Mouse (Mus musculus) midbrain, embryonic 14.5 days (tissue): ENCODE data around the gene Elovl5. TPM values are rescaled to one million over a fixed set of nuclear protein-coding genes. Genes with fewer than 3 reads are reported as not detected.
A peak's percentile ranks its signal among the peaks of the same experiment; 100 is the strongest.

Experiments
- ATAC-seq: fragments of 200-750 bp; cut with Nextera tagmentation; 2 replicates; pipeline ENCODE4 v1.8.0; 2017; ENCODE audit warnings: moderate number of reproducible peaks, moderate library complexity; ENCODE audit not compliant: low FRiP score, low TSS enrichment
- DNase-seq: peaks from one replicate; pipeline ENCODE4 v3.0.0-alpha.2; 2015
- H3K27ac ChIP-seq: fragments of 300-500 bp; sonication (generic); replicated peaks from 2 replicates; pipeline ENCODE4 v1.5.1; 2014; ENCODE audit warnings: mild to moderate bottlenecking, low read depth, low read length, moderate library complexity
- H3K27me3 ChIP-seq: fragments of 300-500 bp; sonication (generic); 2 replicates; pipeline ENCODE4 v1.6.1; 2014; ENCODE audit warnings: low read length, control low read depth, mixed read lengths; ENCODE audit not compliant: control insufficient read depth, insufficient read depth
- H3K36me3 ChIP-seq: fragments of 300-500 bp; sonication (generic); 2 replicates; pipeline ENCODE4 v1.6.1; 2014; ENCODE audit warnings: low read length, control low read depth; ENCODE audit not compliant: control insufficient read depth, insufficient read depth
- H3K4me1 ChIP-seq: fragments of 300-500 bp; sonication (generic); 2 replicates; pipeline ENCODE4 v1.6.1; 2014; ENCODE audit warnings: mild to moderate bottlenecking, antibody characterized with exemption, low read length, control low read depth; ENCODE audit not compliant: control insufficient read depth, insufficient read depth
- H3K4me2 ChIP-seq: fragments of 300-500 bp; sonication (generic); 2 replicates; pipeline ENCODE4 v1.6.1; 2014; ENCODE audit warnings: mild to moderate bottlenecking, low read length, moderate library complexity
- H3K4me3 ChIP-seq: fragments of 300-500 bp; sonication (generic); replicated peaks from 2 replicates; pipeline ENCODE4 v1.5.1; 2014; ENCODE audit warnings: low read depth, low read length
- H3K9ac ChIP-seq: fragments of 300-500 bp; sonication (generic); replicated peaks from 2 replicates; pipeline ENCODE4 v1.6.1; 2014; ENCODE audit warnings: mild to moderate bottlenecking, low read length, moderate library complexity
- H3K9me3 ChIP-seq: fragments of 300-500 bp; sonication (generic); 2 replicates; pipeline ENCODE4 v1.6.1; 2016; ENCODE audit warnings: low read length, control low read depth, mixed read lengths; ENCODE audit not compliant: control insufficient read depth
- WGBS: fragments of 180-500 bp; shearing (Covaris S2); extraction: QIAGEN DNeasy Blood & Tissue Kit; methylation state at CpG from one replicate; pipeline ENCODE4 v1.1.7; 2014; 5-methylcytosine and 5-hydroxymethylcytosine counted together
- polyA plus RNA-seq: library from polyadenylated mRNA; unstranded; fragments of >200 nt; fragmentation: Nextera tagmentation; extraction: Ambion mirVana; gene quantifications from 2 replicates; pipeline ENCODE4 v1.2.1, GENCODE M21; 2014

Elovl5 gene
- polyA plus RNA-seq, 1 experiment from 2014 or later: 71.4 TPM

DNA sequence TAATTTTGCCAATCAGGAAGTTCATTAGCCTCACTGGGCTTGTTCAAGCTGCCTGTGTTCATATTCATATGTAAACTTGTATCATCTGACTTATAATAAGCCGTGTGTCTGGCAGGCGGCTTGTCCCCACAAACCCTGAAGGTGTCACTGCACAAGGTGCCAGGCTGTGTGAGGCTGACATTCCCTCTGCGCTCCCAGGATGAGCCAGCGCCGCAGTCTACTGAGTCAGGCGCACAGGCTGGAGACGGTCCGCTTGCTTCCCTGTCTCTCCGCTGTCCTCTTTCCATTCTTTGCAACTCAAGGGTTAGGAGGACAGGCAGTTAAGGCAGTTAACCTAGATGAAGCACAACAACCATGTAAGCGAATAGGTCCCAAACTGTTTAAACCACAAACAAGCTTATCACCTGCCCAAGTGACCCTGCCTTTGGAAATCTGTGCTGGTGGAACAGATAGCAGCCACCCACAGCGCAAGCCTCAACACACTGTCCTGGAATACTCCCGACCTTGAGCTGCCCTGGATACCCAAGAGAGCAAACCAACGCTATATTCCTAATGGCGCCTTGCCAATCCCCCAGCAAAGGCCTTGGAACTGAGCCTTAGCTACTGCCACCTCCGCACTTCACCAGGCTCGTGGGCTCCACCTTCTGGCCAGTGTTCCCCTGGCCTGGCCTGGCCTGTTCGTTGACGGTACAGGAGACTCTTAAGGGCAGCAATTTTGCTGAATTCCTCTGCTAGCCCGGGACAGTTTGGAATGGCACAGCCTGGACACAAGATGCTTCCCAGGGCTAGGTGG, 89.2 kb downstream of the Elovl5 start:
- Histone ChIP-seq H3K27ac (no peak overlapping the region), H3K4me3 (no peak overlapping the region), H3K27me3 (no peaks in the 10 kb centered on the region), H3K9me3 (no peaks in the 10 kb centered on the region), H3K4me2 (no peak overlapping the region), H3K9ac (no peak overlapping the region), H3K4me1 (no peaks in the 10 kb centered on the region), H3K36me3 (no peaks in the 10 kb centered on the region)
- WGBS: 61% methylated on average over 19 of the region's 19 CpGs
- DNase-seq (peak; percentile 84), ATAC-seq (peak; percentile 53)

- Histone ChIP-seq H3K27ac (no peak overlapping the region), H3K4me1 (no peaks in the 10 kb centered on the region), H3K9ac (no peak overlapping the region), H3K27me3 (no peaks in the 10 kb centered on the region), H3K36me3 (no peaks in the 10 kb centered on the region), H3K9me3 (no peaks in the 10 kb centered on the region), H3K4me2 (no peak overlapping the region), H3K4me3 (no peak overlapping the region)
- WGBS: 90% methylated on average over 7 of the region's 7 CpGs
- ATAC-seq (no peak), DNase-seq (no peak)
These were observed 92.2 kb downstream of the Elovl5 start for GRCm38 (mm10) chr9:78009382-78009781.

- Histone ChIP-seq H3K27ac (no peak overlapping the region), H3K27me3 (no peaks in the 10 kb centered on the region), H3K9me3 (no peaks in the 10 kb centered on the region), H3K4me1 (no peaks in the 10 kb centered on the region), H3K4me3 (no peak overlapping the region), H3K4me2 (no peak overlapping the region), H3K9ac (no peak overlapping the region), H3K36me3 (no peaks in the 10 kb centered on the region)
- WGBS: 93% methylated on average over 5 of the region's 5 CpGs
- no peak for DNase-seq
- no peak for ATAC-seq
These were observed 93.0 kb downstream of the Elovl5 start for GRCm38 (mm10) chr9:78010187-78010586.

DNA sequence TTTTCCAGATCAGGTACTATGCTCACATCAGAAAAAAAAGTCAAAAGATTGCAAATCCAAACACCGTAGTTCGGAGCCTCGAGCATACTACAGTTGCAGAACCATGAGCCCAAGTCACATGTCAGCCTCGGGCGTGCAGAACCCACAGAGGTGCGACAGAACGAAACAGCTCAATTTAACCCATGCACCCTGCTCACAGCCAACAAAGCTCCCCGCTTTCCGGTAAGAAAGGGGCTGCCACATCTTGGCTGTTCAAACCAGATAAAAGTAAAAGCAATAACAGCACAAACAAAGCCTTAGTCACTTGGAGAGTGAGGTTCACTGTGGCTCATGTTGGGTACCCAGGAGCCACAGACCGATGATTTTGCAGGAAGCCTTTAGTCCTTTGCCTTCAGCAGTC, 93.5 kb downstream of the Elovl5 start:
- Histone ChIP-seq H3K4me2 (no peak overlapping the region), H3K4me1 (no peaks in the 10 kb centered on the region), H3K9me3 (no peaks in the 10 kb centered on the region), H3K27me3 (no peaks in the 10 kb centered on the region), H3K4me3 (no peak overlapping the region), H3K27ac (no peak overlapping the region), H3K9ac (no peak overlapping the region), H3K36me3 (no peaks in the 10 kb centered on the region)
- DNase-seq (no peak), ATAC-seq (no peak)
- 78% methylated on average over 10 of the region's 10 CpGs for WGBS

DNA sequence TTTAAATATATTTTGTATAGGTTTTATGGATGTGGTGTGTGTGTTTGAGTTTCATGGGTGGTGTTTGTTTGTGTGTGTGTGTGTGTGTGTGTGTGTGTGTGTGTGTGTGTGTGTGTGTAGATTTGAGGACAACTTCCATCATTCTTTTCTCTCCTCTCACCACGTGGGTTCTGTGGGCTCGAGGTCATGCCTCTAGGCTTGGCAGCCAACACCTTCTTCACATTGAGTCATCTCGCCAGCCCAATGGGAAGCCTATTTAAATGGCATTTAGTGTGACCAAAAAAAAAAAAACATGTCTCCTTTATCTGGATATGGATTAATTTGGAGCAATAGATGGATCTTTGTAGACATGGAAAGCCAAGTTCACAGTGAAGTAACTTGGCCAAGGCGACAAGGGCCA, 94.9 kb downstream of the Elovl5 start:
- Histone ChIP-seq H3K4me2 (no peak overlapping the region), H3K9ac (no peak overlapping the region), H3K4me1 (no peaks in the 10 kb centered on the region), H3K4me3 (no peak overlapping the region), H3K27me3 (no peaks in the 10 kb centered on the region), H3K9me3 (no peaks in the 10 kb centered on the region), H3K27ac (no peak overlapping the region), H3K36me3 (no peaks in the 10 kb centered on the region)
- ATAC-seq (no peak), DNase-seq (no peak)
- WGBS: 76% methylated on average over 4 of the region's 4 CpGs

- ATAC-seq (no peak), DNase-seq (no peak)
- Histone ChIP-seq H3K27ac (no peak overlapping the region), H3K4me3 (no peak overlapping the region), H3K36me3 (no peaks in the 10 kb centered on the region), H3K9me3 (no peaks in the 10 kb centered on the region), H3K27me3 (no peaks in the 10 kb centered on the region), H3K4me2 (no peak overlapping the region), H3K9ac (no peak overlapping the region), H3K4me1 (no peaks in the 10 kb centered on the region)
- WGBS: 83% methylated on average over 5 of the region's 5 CpGs
These were observed 95.5 kb downstream of the Elovl5 start for GRCm38 (mm10) chr9:78012681-78013080.

- Histone ChIP-seq H3K4me2 (no peak overlapping the region), H3K4me1 (no peaks in the 10 kb centered on the region), H3K27me3 (no peaks in the 10 kb centered on the region), H3K9me3 (no peaks in the 10 kb centered on the region), H3K9ac (no peak overlapping the region), H3K36me3 (no peaks in the 10 kb centered on the region), H3K4me3 (no peak overlapping the region), H3K27ac (no peak overlapping the region)
- WGBS: 49% methylated on average over 1 of the region's 1 CpGs
- no peak for DNase-seq
- no peak for ATAC-seq
These were observed 96.6 kb downstream of the Elovl5 start for GRCm38 (mm10) chr9:78013813-78014212.

DNA sequence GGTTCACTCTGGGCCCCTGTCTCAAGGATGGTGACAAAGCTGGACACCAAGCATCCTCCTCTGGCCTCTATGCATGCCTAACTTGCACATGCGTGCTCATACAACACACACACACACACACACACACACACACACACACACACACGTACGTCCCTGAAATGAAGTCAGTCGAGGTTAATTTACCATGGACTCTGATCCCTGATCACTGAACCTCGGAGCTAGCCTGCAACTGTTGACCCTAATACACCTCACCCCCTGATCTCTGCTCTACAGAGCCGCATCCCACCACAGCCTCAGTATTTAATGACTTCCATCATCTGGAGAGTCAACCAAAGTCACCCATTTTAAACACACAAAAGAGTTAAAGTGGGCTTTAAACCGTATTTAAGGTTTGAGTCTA, 98.7 kb downstream of the Elovl5 start:
- Histone ChIP-seq H3K9me3 (no peaks in the 10 kb centered on the region), H3K36me3 (no peaks in the 10 kb centered on the region), H3K4me3 (no peak overlapping the region), H3K4me1 (no peaks in the 10 kb centered on the region), H3K27me3 (no peaks in the 10 kb centered on the region), H3K9ac (no peak overlapping the region), H3K27ac (no peak overlapping the region), H3K4me2 (no peak overlapping the region)
- DNase-seq (no peak), ATAC-seq (no peak)
- 78% methylated on average over 7 of the region's 7 CpGs for WGBS

DNA sequence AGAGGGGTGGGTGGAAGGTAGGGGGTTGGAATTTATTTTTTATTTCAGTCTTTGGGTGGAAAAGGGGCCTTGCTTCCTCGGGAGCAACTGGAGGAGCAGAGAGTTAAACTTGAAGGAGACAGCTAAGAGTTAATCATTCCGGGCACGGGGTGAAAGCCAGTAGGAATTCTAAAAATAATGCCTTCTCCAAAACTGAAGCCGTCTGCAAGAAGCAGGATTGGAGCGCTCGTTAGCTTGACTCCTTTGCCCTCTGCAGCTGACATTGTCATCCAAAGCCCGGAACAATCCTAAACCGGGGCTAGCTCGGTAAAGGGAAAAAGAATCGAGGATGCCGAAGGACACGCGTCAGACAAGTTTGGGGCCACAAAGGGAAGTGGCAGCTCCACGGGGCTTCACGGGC, 99.1 kb downstream of the Elovl5 start:
- Histone ChIP-seq H3K36me3 (no peaks in the 10 kb centered on the region), H3K9ac (no peak overlapping the region), H3K4me3 (no peak overlapping the region), H3K27me3 (no peaks in the 10 kb centered on the region), H3K9me3 (no peaks in the 10 kb centered on the region), H3K4me1 (peaks cover 4% of the 10 kb centered on the region; the same call in 1 of the 2 replicates), H3K4me2 (peak overlapping the region; percentile 36), H3K27ac (no peak overlapping the region)
- ATAC-seq: no peak
- DNase-seq: peak; percentile 30
- 44% methylated on average over 15 of the region's 15 CpGs for WGBS
